Mouse (Mus musculus) forebrain, embryonic 13.5 days (tissue): ENCODE data around the gene Ivl. TPM values are rescaled to one million over a fixed set of nuclear protein-coding genes. Genes with fewer than 3 reads are reported as not detected.

Source experiments
- ATAC-seq: fragments of 200-750 bp; cut with Nextera tagmentation; 2 replicates; pipeline ENCODE4 v1.8.0; 2017
- H3K27ac ChIP-seq: fragments of 300-500 bp; sonication (generic); 2 replicates; pipeline ENCODE4 v1.5.1; 2015; ENCODE audit warnings: inconsistent platforms, mild to moderate bottlenecking, moderate library complexity
- H3K27me3 ChIP-seq: fragments of 300-500 bp; sonication (generic); 2 replicates; pipeline ENCODE4 v1.6.1; 2015; ENCODE audit warnings: mild to moderate bottlenecking, inconsistent platforms
- H3K36me3 ChIP-seq: fragments of 300-500 bp; sonication (generic); 2 replicates; pipeline ENCODE4 v1.6.1; 2015; ENCODE audit warnings: mild to moderate bottlenecking, inconsistent platforms; ENCODE audit not compliant: poor library complexity, severe bottlenecking
- H3K4me1 ChIP-seq: fragments of 300-500 bp; sonication (generic); 2 replicates; pipeline ENCODE4 v1.6.1; 2015; ENCODE audit warnings: inconsistent platforms
- H3K4me2 ChIP-seq: fragments of 300-500 bp; sonication (generic); 2 replicates; pipeline ENCODE4 v1.6.1; 2015; ENCODE audit warnings: inconsistent platforms, mild to moderate bottlenecking, moderate library complexity
- H3K4me3 ChIP-seq: fragments of 300-500 bp; sonication (generic); 2 replicates; pipeline ENCODE4 v1.5.1; 2015; ENCODE audit warnings: mild to moderate bottlenecking, inconsistent platforms
- H3K9ac ChIP-seq: fragments of 300-500 bp; sonication (generic); 2 replicates; pipeline ENCODE4 v1.6.1; 2015; ENCODE audit warnings: mild to moderate bottlenecking, inconsistent platforms
- H3K9me3 ChIP-seq: fragments of 300-500 bp; sonication (generic); replicated peaks from 2 replicates; pipeline ENCODE4 v1.6.1; 2016; ENCODE audit warnings: inconsistent platforms
- WGBS: fragments of 180-500 bp; shearing (Covaris S2); methylation state at CpG from one replicate; pipeline ENCODE4 v1.1.7; 2015; 5-methylcytosine and 5-hydroxymethylcytosine counted together
- polyA plus RNA-seq: library from polyadenylated mRNA; unstranded; fragments of >200 nt; fragmentation: Nextera tagmentation; extraction: Ambion mirVana; gene quantifications from 2 replicates; pipeline ENCODE4 v1.2.1, GENCODE M21; 2015

The Ivl gene
- polyA plus RNA-seq, 1 experiment from 2014 or later: not detected

GRCm38 (mm10) chr3:92578652-92579413 is 5.3 kb upstream of the Ivl start:
- 67% methylated on average over 4 of the region's 4 CpGs for WGBS
- Histone ChIP-seq H3K27me3 (no peaks in the 10 kb centered on the region), H3K4me1 (no peaks in the 10 kb centered on the region), H3K4me3 (no peak overlapping the region), H3K4me2 (no peak overlapping the region), H3K27ac (no peak overlapping the region), H3K9me3 (no peaks in the 10 kb centered on the region), H3K36me3 (no peaks in the 10 kb centered on the region), H3K9ac (no peak overlapping the region)
- ATAC-seq: no peak

GRCm38 (mm10) chr3:92572514-92573155 is 900 bp downstream of the Ivl start:
- Histone ChIP-seq H3K27ac (no peak overlapping the region), H3K36me3 (no peaks in the 10 kb centered on the region), H3K4me1 (no peaks in the 10 kb centered on the region), H3K4me3 (no peak overlapping the region), H3K27me3 (no peaks in the 10 kb centered on the region), H3K4me2 (no peak overlapping the region), H3K9me3 (no peaks in the 10 kb centered on the region), H3K9ac (no peak overlapping the region)
- 64% methylated on average over 2 of the region's 2 CpGs for WGBS
- ATAC-seq: no peak

GRCm38 (mm10) chr3:92568752-92569151 is 4.8 kb downstream of the Ivl start:
- Histone ChIP-seq H3K27me3 (no peaks in the 10 kb centered on the region), H3K4me1 (no peaks in the 10 kb centered on the region), H3K4me2 (no peak overlapping the region), H3K36me3 (no peaks in the 10 kb centered on the region), H3K4me3 (no peak overlapping the region), H3K9me3 (no peaks in the 10 kb centered on the region), H3K9ac (no peak overlapping the region), H3K27ac (no peak overlapping the region)
- ATAC-seq: no peak
- WGBS: 89% methylated on average over 2 of the region's 2 CpGs

GRCm38 (mm10) chr3:92565418-92565817 is 8.1 kb downstream of the Ivl start:
- H3K27me3 ChIP-seq: no peaks in the 10 kb centered on the region

GRCm38 (mm10) chr3:92534411-92534810 is 39.1 kb downstream of the Ivl start, which contains the start of gene 2310046K23Rik:
Gene 2310046K23Rik, minus strand, starts transcription at chr3:92534511.
- Histone ChIP-seq H3K27me3 (no peaks in the 10 kb centered on the region), H3K4me3 (no peak within 1 kb of the TSS), H3K27ac (no peak within 1 kb of the TSS), H3K9ac (no peak within 1 kb of the TSS), H3K4me1 (no peaks in the 10 kb centered on the region), H3K36me3 (no peaks in the 10 kb centered on the region), H3K9me3 (no peaks in the 10 kb centered on the region), H3K4me2 (no peak within 1 kb of the TSS)
- no peak for ATAC-seq
- 90% methylated on average over 3 of the region's 3 CpGs for WGBS

More at GRCm38 (mm10) chr3:92565418-92565817, 8.1 kb downstream of the Ivl start:
- H3K4me2 ChIP-seq: no peak overlapping the region
- no peak overlapping the region for H3K27ac ChIP-seq
- H3K9ac ChIP-seq: no peak overlapping the region
- H3K36me3 ChIP-seq: no peaks in the 10 kb centered on the region
- H3K9me3 ChIP-seq: no peaks in the 10 kb centered on the region
- H3K4me3 ChIP-seq: no peak overlapping the region
- no peaks in the 10 kb centered on the region for H3K4me1 ChIP-seq
- ATAC-seq: no peak

Other genes starting within 250 kb of the Ivl start
- not detected in 2 replicates for gene Sprr2d, start 234.6 kb downstream of the Ivl start, polyA plus RNA-seq
- gene Sprr2e, start 221.6 kb downstream of the Ivl start, polyA plus RNA-seq: not detected in 2 replicates
- not detected in 2 replicates for gene Sprr2f, start 208.5 kb downstream of the Ivl start, polyA plus RNA-seq
- gene Sprr2h, start 188.1 kb downstream of the Ivl start, polyA plus RNA-seq: not detected in 2 replicates
- gene Sprr2i, start 165.7 kb downstream of the Ivl start, polyA plus RNA-seq: not detected in 2 replicates
- gene Sprr2j-ps, start 155.7 kb downstream of the Ivl start, polyA plus RNA-seq: not detected in 2 replicates
- gene Gm9774, start 144.3 kb downstream of the Ivl start, polyA plus RNA-seq: 10.3 and 12.2 TPM in 2 replicates
- gene Sprr2k, start 141.2 kb downstream of the Ivl start, polyA plus RNA-seq: not detected in 2 replicates
- gene Sprr1b, start 134.9 kb downstream of the Ivl start, polyA plus RNA-seq: not detected in 2 replicates
- not detected in 2 replicates for gene Sprr3, start 115.0 kb downstream of the Ivl start, polyA plus RNA-seq
- gene Sprr1a, start 87.8 kb downstream of the Ivl start, polyA plus RNA-seq: not detected in 2 replicates
- gene Sprr4, start 73.2 kb downstream of the Ivl start, polyA plus RNA-seq: not detected in 2 replicates
- not detected in 2 replicates for gene 2310046K23Rik, start 39.2 kb downstream of the Ivl start, polyA plus RNA-seq
- not detected in 2 replicates for gene Smcp, start 15.3 kb upstream of the Ivl start, polyA plus RNA-seq
- gene 2210017I01Rik, start 33.8 kb upstream of the Ivl start, polyA plus RNA-seq: not detected in 2 replicates
- not detected in 2 replicates for gene Lce6a, start 47.9 kb upstream of the Ivl start, polyA plus RNA-seq
- gene Lce1a1, start 74.6 kb upstream of the Ivl start, polyA plus RNA-seq: not detected in 2 replicates
- not detected in 2 replicates for gene Lce1b, start 83.2 kb upstream of the Ivl start, polyA plus RNA-seq
- gene Lce1a2, start 96.6 kb upstream of the Ivl start, polyA plus RNA-seq: not detected in 2 replicates
- gene Lce1c, start 105.5 kb upstream of the Ivl start, polyA plus RNA-seq: not detected in 2 replicates
- not detected in 2 replicates for gene Lce1d, start 113.5 kb upstream of the Ivl start, polyA plus RNA-seq
- not detected in 2 replicates for gene Lce1e, start 135.3 kb upstream of the Ivl start, polyA plus RNA-seq
- gene Lce1f, start 146.6 kb upstream of the Ivl start, polyA plus RNA-seq: not detected in 2 replicates
- gene Gm38119, start 165.4 kb upstream of the Ivl start, polyA plus RNA-seq: not detected in 2 replicates
- gene Lce1g, start 178.6 kb upstream of the Ivl start, polyA plus RNA-seq: not detected in 2 replicates
- not detected in 2 replicates for gene Lce1h, start 191.3 kb upstream of the Ivl start, polyA plus RNA-seq
- gene Lce1i, start 205.2 kb upstream of the Ivl start, polyA plus RNA-seq: not detected in 2 replicates
- gene Lce1j, start 216.8 kb upstream of the Ivl start, polyA plus RNA-seq: not detected in 2 replicates
- gene Lce1k, start 234.2 kb upstream of the Ivl start, polyA plus RNA-seq: not detected in 2 replicates